Mouse (Mus musculus): Measurements from ENCODE around the gene Gpsm1. TPM values are rescaled to one million over a fixed set of nuclear protein-coding genes. Genes with fewer than 3 reads are reported as not detected.

The Gpsm1 gene
- total and polyA plus RNA-seq, 3 experiments, result 9.4 to 20.0 (median 14.9) TPM

DNA sequence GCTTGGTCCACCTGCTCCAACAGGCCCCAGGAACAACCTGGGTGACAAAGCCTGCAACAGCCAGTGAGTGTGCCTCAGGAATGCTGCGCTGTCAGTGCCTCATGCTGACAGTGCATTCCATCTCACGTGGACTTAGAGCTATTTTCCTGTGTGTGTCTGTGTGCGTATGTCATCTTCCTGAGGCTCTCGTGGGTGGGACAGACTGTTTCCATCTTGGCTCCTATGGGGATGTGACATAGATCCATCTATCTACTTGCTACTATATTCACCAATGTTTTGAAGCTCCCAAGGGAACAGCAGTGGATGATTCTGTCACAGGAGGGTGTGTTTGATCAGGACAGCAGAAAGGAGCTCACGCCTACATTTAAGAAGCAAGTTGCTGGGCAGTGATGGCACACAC, 3.4 kb upstream of the Gpsm1 start:
- DNase-seq, result no peak

DNA sequence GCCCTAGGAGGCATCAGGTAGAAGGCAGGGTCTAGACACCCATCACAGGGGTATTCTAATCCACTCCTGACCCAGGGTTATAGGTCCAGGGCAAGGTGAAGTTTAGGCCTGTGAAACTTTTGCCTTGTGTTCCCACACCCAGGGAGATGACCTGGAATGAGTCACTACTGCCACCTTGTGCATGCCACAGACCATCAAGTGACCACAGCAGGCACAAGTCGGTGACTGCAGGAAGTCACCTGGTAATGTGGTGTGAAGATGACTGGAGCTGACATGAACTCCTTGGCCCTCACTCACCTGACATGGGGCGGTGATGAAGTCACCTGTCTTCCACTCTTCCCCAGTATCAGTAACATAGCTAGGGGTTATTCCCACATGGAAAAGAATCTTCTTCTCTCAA, 2.5 kb upstream of the Gpsm1 start:
- DNase-seq, result no peak

DNA sequence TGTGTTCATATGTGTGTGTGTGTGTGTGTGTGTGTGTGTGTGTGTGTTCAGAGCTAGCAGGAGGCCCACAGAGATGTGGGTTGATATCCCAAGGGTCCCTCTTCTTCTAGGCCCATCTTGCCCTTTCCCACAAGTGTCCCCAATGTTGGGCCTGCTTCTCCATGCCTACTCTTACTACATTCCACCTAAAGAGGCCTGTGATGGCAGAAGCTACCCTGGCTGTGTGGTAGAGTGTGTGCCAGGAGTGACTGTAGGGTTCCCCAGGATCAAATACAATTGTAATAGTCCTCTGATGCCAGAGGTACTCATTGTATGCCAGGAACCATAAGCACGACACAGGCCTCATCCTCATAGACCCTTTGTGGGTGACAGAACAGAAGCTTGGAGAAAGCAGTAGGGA, 1.9 kb upstream of the Gpsm1 start:
- DNase-seq, result no peak

DNA sequence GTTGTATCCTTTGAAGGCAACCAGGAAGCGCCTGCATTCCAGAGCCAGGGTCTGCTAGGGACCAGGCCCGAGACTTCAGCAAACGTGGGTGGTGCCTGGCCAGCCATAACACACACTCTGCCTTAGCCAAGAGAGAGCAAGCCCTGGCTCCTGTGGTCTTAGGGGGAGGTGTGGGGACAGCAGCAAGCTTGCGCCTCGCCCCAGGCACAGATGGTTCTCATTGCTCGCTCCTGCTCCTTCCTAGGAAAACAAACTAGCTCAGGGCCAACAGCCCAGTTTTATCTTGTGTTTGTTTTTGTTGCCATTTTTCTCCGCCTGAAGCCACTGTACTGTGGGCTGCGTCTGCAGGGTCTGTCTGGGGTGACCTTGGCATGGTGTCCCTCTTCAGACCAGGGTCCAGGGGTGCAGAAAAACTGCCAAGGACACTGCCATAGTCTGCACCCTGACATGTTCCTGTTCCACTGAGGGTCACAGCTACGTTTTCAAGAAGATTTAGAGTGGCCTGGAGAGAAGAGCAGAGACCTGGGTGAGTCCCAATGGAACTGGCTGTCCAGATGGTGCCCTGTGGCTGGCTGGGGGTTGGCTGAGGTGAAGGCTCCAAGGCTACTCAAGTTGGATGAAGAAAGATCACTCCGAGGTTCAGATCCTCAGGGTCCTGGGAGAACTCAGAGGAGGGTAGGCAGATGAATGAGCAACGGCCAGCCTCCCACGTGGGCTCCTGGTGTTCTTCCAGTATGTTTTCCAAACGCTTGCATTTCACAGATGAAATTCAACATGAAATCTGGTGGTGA, 839 bp upstream of the Gpsm1 start:
- DNase-seq, result peak; percentile 46

DNA sequence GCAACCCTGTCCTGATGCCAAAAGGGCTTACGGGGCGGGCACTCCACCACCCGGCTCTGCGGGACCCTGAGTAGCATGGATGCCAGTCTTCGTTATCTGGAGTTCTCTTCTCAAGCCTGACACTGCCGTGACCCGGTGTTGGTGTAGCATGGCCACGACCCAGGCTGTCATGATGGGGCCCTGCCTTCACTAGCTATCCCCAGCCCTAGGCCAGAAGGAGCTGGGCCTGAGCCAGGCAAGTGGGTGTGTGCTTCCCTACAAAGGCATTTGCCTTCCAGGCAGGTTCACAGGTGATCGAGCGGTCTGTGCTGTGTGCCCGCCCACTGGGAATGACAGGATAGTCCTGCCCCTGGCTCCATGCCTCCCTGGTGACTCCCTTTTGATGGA, 603 bp downstream of the Gpsm1 start:
- peak; percentile 61 for DNase-seq

DNA sequence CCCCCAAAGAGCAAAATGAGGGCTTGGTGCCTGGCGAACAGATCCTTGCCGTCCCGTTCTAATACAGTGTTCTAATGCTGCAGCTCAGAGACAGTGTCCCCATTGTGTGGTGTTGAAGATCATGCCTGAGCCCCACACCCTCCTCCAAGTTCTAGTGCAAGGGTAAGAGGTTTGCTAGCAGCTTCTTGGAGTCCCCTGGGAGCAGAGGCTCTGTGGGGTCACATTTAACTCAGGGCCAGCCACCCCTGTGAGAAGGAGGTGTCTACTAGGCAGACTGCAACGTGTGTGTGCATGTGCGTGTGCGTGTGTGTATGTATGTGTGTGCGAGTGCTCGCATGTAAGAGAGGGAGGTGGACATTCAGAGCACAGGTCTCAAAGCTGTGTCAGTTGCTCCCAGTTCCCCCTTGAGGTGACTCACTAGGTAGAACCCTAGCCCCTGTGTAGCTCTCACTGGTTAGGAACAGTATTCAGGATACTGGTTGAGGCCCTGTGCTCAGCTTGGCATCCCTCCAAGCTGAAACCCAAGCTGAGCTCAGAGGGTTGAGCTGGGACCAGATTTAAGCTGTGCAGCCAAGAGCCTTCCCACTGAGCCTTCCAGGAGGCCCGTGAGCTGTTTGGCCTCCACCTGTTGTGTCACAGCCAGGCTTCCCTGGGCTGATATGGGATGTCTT, 1.4 kb downstream of the Gpsm1 start:
- no peak for DNase-seq

DNA sequence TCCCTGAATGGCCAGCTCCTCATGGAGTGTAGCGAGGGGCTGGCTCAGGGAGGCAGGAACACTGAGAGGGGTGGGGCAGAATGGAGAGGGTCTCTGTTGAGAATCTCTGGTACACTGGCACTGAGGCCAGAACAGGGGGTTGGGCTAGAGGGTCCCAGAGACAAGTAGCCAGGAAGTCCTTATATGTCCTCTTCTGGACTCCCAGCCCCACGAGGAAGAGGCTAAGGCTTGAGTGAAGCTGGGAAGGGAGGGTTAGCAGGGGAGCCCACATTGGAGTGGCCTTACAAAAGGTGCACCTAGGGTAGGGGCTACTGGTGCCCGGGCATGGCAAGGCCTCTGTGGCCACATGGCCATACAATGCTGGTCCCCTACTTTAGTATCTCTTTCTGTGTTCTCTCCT, 2.1 kb downstream of the Gpsm1 start:
- no peak for DNase-seq

DNA sequence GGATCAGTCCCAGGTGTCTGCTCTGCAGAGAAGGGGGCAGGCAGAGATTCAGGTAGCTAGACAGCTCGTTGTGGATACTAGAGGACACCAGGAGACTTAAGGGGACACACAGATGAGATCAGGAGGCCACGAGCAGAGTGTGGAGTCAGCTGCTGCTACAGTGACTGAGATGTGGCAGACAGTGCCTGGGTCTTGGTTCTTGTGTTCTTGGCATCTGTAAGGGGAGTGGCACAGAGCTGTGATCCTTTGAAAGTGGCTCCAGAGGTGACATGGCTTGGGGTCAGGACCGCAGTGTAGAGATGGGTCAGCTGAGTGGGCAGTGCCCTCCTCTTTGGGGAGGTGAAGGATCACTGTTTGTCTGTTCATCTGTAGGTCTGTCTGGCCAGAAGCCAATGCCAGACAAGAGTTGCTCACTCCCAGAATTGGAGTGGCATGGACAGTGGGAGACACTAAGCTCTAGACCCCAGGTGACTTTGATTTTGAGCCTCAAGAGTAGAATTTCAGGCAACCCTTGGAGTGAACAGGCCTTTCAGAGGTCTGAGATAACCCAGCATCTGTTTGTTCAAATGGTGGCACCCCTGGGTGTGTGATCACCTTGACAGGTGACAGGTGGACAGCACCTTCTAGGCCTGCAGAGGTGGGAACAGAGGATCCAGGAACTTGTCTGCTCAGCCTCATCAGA, 2.8 kb downstream of the Gpsm1 start:
- DNase-seq, result no peak

DNA sequence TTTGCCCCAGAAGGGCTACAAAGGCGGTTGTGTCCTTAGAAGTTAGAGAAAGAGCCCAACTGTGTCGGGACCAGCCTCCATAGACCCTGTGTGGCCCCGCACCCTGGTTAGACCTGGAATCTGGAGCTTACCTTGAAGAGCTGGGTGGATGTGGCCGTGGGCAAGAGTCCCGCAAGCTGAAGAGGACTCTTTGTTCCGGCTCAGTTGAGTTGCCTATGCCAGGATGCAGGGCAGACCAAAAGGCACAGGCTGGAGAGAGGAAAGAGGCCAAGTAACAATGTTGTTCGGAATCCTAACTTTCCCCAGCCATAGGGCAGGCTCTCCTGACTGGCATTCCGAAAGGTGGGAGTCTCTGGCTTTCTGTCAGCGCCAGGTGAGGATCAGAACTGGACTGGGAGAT, 3.8 kb downstream of the Gpsm1 start:
- no peak for DNase-seq

DNA sequence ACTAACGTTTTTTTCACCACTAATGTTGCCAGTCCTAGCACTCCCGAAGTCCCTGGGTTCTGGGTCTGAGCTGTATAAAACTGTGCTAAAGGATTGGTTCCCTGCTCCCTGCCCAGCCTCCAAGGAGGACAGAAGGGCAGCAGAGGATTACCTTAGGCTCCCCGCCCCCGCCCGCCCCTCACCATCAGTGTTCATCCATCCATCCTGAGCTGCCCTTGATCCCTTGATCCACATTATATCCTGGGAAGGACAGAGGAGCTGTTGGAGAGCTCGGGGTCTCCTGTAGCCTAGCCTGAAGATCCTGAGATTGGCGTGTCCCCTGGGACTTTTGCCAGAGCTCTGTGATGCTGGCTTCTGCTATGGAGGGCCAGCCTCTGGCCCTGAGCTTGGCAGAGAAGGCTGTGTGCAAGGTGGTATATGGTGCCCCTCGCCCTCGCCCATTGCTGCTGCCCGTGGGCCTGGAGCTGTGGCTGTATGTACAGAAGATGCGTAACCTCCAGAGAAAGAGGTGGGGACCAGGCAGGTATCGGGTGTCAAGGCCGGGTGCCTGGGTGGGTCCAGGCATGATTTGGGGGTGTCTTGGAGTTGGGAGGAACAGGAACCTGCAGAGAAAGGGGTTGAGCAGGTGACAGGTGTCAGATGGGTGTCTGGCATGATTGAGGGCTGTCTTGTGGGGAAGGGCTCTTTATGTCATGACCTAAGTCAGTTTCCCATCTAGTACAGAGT, 4.4 kb downstream of the Gpsm1 start:
- DNase-seq, result peak; percentile 1

DNA sequence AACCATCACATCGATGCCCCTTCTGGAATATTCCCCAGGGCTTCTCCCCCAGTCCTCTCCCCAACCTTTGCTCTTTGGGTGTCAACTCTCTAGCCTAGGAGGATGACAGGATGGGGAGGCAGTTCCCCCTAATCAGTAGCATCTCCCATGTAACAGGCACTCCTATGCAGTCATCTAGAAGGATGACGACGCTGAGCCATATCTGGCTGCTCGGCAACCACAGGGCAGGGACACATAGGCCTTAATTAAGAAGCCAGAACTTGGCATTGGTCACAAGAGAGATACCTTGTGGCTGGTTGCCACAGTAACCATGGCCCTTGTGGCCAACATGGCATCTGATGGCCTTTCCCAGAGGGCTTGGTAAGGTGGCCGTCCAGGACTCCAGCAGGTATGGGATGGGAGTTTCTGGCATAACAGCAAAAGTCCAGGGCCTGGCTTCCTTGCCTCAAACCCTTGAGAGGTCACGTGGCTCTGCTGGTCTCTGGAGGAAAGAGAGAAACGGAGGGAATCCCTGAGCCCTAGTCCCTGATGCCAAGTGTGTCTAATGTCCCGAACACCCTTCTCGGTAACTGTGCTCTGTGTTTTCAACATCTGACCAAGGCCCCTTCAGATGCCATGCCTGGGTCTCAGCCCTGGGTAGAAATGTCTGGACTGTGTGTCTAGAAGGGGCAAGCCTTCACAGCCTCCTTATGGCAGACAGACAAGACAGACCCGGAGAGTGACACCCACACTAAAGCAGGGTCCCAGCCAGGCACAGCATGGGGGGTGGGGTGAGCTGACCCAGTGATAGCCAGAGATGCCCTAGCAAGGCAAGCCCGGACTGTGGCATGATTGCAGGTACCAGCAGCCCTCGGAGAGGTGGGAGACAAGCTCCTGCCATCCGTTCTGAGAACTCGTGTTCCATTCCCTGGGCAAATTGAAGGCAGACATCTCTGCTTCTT, 5.2 kb downstream of the Gpsm1 start:
- peak; percentile 14 for DNase-seq

DNA sequence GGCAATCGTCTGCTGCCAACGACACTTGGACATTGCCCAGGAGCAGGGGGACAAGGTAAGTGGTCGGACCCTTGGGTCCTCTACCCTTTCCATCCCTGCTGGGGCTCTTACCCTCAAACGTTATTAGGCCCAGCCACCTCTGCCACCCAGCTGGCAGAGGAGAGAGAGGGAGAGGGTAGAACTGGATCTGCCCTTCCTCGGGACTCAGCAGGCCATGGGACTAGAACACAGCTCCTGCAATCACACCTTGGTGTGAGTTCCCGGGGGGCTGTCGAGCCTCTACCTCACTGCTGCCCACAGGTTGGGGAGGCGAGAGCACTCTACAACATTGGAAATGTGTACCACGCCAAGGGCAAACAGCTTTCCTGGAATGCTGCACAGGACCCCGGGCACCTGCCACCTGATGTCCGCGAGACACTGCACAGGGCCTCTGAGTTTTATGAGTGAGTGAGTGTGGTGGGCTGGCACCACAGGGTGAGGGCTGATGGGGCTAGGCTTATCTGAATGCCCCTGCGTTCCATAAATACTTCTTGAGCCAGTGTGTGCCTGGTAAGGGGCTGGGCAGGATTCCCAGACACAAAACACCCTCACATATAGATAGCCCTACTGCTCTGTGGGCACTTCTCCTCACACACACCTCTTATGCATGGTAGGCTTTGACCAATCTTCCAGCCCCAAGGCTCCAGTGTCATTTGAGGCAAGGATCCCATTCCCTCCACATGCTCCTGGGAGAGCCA, 8.4 kb downstream of the Gpsm1 start:
- DNase-seq, result peak; percentile 1

DNA sequence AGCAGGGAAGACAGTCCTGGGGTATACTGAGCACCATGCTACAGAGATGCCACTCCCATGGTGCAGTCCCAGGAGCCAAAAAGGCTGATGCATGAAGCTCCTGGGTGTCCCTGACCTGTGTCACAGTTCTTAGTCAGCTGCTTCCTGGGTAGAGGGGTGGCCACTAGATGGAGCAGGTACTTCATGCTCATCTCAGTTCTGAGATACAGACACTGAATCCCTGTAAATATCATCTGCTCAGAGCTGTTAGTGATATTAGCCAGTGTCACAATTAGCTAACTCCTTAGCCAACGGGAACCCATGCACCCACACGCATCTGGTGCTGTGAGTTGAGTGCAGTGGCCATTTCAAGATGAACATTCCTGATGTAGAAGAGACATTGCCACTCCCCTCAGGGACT, 9.6 kb downstream of the Gpsm1 start:
- peak; percentile 81 for DNase-seq

DNA sequence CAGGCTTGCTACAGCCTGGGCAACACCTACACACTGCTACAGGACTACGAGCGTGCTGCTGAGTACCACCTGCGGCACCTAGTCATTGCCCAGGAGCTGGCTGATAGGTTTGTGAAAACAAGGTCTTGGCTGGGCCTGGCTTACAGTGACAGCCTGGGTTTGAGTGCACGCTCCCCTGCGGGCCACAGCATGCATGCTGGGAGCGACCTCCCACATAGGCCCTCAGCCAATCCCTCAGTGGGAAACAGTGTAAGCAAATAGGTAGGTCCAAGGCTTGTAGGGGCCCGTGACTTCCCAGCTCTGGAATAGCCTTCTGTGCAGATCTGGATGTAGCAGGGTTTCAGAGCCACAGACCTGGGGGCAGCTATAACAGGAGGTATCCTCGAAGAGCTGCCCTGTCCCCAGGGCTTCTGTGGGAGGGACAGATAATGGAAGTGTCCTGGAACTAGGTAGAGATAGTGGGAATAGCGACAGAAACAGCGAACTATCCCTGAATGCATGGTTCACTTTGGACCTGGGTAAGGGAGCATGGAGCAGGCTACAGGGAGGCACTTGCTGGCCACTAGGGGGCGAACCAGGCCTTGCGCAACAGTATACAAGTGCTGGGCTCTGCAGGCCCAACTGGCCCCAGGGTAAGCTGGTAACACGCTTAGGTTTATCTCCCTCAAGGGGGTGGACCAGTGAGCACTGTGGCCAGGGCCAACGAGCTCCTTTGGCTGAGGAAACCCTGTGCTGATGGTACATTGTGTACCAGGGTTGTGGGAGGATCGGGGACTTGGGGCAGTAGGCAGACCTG, 10.3 kb downstream of the Gpsm1 start:
- DNase-seq, result peak; percentile 73

DNA sequence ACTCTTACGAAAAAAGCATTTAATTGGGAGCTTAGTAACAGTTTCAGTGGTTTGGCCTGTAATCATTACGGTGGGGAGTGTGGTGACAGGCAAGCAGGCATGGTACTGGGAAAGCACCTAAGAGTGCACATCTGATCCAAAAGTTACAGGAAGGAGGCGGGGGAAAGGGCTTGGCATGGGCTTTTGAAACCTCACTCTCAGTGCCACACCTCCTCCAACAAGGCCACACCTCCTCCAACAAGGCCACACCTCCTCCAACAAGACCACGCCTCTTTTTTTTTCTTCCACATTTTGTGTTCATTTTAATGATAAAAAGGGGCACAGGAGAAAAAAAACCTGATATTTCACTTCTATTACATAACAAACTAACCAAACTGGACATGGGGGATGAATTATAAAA, 12.5 kb downstream of the Gpsm1 start:
- no peak for DNase-seq

DNA sequence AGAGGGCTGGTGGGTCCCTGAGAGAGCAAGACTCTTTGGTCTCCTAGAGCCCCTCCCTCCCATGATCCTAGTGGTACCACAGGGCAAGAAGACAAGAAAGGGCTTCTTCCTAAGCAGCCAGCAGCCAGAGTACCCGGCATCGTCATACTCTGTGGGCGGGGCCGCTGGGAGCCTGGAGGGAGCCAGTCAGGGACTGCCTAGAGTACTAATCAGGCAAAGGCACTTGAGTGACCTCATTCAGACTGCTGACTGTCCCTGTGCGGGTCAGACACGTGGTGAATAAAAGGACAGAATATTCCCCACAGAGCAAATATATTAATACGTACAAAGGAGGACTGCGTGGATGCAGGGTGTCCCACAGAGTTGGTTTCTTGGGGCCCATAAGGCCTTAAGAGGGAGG, 14.1 kb downstream of the Gpsm1 start:
- DNase-seq, result peak; percentile 87

DNA sequence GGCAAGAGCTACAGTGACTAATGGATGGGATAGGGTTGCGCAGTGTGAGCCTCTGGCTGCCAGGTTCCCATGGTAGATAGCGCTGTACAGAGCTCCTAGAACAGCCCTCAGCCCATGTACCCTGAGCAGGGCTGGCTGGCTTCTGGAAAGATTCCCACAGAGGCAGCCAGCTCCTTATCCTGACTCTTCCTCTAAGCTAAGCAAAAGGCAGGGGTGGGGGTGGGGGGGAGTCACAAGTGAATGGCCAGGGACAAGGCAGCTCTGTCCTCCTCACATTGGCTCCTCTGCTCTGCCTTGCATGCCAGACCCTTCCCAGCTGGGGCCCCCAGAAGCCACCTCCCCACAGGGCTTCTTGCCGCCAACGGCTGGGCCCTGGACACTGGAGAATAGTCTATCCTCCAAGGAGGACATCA, 14.7 kb downstream of the Gpsm1 start:
- DNase-seq, result no peak

DNA sequence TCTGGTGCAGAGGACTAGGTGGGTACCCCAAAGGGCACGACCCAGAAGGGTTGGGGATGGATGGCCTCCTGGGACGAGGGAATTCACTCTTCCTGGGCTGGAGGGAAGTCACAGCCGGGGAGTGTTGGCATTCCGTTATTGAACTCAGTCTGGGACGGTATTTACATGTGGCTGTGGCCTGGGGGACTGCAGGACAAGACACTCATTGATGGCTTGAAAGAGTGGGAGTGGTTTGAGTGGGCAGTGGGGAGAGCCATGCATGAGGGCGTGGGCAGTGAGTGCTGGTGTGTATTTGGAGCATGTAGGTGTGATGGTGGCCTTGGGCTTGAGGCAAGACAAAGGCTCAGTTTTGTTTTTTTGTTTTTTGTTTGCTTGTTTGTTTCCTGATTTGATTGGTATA, 15.4 kb downstream of the Gpsm1 start:
- no peak for DNase-seq

DNA sequence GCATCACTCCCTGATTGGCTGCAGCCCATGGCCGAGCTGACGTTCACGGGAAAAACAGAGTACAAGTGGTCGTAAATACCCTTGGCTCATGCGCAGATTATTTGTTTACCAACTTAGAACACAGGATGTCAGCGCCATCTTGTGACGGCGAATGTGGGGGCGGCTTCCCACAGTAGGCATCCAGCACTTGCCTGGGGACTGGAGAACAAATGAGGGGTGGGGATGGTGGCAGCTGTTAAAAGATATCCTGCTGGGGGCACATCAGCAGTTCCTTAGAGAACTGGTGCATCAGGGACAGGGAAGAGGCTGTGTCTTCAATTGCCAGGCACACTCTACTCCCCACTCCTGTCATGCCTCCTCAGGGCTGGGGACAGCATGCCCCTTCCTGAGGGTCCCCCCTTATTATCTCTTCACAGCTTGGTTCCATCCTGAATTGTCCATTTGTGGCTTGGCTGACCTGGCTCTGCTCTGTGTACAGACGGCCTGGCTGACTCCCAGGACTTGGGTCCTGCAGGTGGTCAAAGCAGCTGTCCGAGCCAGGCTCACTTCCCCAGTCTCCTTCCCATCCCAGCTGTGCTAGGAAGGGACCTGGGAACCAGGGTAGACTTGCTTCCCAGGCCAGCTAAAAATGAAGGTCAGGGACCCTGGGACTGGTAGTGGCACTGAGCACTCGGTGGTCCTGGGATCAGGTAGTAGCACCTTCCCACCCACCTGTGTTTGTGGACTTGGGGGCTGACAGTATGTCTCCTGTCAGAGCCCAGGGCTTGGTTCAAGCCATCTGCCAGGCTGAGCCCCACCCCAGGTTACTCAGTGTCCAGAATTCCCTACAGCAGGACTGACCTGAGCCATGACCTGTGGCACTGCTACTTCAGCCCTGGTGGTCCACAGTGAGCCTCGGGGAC, 23.2 kb downstream of the Gpsm1 start:
- no peak for DNase-seq
